Mouse (Mus musculus): Measurements from ENCODE around the gene Hnrnpm. TPM values are rescaled to one million over a fixed set of nuclear protein-coding genes. Genes with fewer than 3 reads are reported as not detected.
A peak's percentile ranks its signal among the peaks of the same experiment; 100 is the strongest.

The Hnrnpm gene
- polyA plus RNA-seq, 1 experiment = 50.7 TPM

DNA sequence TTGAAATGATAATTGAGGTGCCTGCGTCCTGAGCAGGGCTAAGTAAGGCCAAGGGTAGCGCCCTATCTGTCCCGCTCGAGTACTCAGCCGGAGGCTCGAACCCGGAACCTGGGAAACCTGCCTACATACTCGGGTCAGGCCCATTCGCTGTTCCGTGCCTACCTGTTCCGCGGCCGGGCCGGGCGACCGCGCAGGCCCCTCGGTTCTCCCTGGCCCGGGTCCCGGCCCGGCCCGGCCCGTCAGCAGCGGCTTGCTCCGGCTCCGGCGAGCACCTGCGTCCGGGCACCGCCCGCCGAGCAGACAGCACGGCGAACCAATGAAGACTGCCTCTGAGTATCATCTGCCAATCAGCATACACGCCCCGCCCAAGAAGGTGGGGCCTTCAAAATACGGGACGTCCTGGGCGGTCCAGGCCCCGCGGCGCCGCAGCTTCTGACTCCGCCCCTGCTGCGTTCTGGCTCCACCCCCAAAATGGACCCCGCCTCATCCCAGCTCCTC, 31.8 kb upstream of the Hnrnpm start, which contains the start of gene March2:
Gene March2, minus strand, starts transcription at position 287 of the 498 bp plus-strand sequence.
- under 1% methylated on average over 46 of the region's 46 CpGs for WGBS
- no peaks in the 10 kb centered on the region for H3K36me3 ChIP-seq (ENCODE audit: control insufficient read depth, insufficient read depth, low read length)
- DNase-seq = peak; percentile 100
- no peaks in the 10 kb centered on the region for H3K27me3 ChIP-seq (replicated peaks; ENCODE audit: control insufficient read depth, insufficient read depth, low read length)
- TF ChIP-seq POLR2A (IDR thresholded peaks at IDR 0.05; ENCODE audit: low read depth, low read length) (peak; percentile 34), CTCF (conservative IDR thresholded peaks at IDR 0.05; ENCODE audit: insufficient read depth, insufficient read length, low read depth, low read length) (no peak)
- H3K4me3 ChIP-seq (ENCODE audit: insufficient read depth, low read depth, low read length) = peak within 1 kb of the TSS; percentile 88
- peak within 1 kb of the TSS; percentile 37 for H3K27ac ChIP-seq (ENCODE audit: insufficient read depth, low read depth, low read length)
- H3K4me1 ChIP-seq (ENCODE audit: control insufficient read depth, insufficient read depth, low read length) = no peaks in the 10 kb centered on the region; the same call in 1 of the 2 replicates

DNA sequence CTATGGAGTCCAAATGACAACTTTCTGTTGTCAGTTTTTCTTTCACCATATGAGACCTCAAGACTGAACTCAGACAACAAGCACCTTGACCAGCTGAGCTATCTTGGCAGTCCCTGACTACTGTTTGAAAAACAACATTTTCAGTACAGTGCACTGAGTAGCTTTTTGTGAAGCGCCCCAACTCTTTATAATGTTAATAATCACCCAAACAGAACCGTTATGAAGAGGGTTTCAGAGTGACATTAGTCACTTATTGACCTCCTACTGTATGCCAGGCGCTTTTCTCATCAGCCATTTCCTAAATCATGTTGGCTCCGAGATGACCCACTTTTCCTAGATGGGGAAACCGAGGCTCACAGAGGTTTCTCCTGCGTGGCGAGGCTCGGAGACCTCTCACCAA, 31.3 kb upstream of the Hnrnpm start:
- H3K27me3 ChIP-seq (replicated peaks; ENCODE audit: control insufficient read depth, insufficient read depth, low read length) = no peaks in the 10 kb centered on the region
- H3K4me3 ChIP-seq (ENCODE audit: insufficient read depth, low read depth, low read length) = peak overlapping the region; percentile 88
- H3K36me3 ChIP-seq (ENCODE audit: control insufficient read depth, insufficient read depth, low read length) = no peaks in the 10 kb centered on the region
- 4% methylated on average over 8 of the region's 8 CpGs for WGBS
- H3K27ac ChIP-seq (ENCODE audit: insufficient read depth, low read depth, low read length) = peak overlapping the region; percentile 37
- H3K4me1 ChIP-seq (ENCODE audit: control insufficient read depth, insufficient read depth, low read length) = no peaks in the 10 kb centered on the region; the same call in 1 of the 2 replicates
- DNase-seq = peak; percentile 60
- no peak for TF ChIP-seq POLR2A (IDR thresholded peaks at IDR 0.05; ENCODE audit: low read depth, low read length)

- DNase-seq = no peak
- H3K27ac ChIP-seq (ENCODE audit: insufficient read depth, low read depth, low read length) = no peak overlapping the region
- 100% methylated on average over 1 of the region's 1 CpGs for WGBS
Observed at GRCm38 (mm10) chr17:33717246-33717645, 30.6 kb upstream of the Hnrnpm start.

DNA sequence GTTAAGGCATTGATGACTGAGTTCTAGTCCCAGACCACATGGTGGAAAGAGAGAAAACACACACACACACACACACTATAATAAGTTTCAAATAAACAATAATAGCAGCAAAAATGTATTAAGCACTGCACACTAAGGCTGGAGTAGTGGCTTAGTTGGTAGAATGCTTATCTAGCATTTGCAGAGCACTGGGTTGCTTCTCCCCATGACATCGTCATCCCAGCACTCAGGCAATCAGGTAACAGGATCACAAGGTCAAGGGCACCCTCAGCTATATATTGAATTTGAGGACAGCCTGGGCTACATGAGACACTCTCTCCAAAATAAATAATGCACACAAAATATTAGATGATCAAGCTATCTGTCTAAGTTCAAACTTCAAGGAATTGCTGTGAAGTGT, 28.1 kb upstream of the Hnrnpm start:
- Histone ChIP-seq H3K4me3 (ENCODE audit: insufficient read depth, low read depth, low read length) (no peak overlapping the region), H3K27ac (ENCODE audit: insufficient read depth, low read depth, low read length) (no peak overlapping the region), H3K4me1 (ENCODE audit: control insufficient read depth, insufficient read depth, low read length) (no peaks in the 10 kb centered on the region; the same call in 1 of the 2 replicates), H3K36me3 (ENCODE audit: control insufficient read depth, insufficient read depth, low read length) (no peaks in the 10 kb centered on the region), H3K27me3 (replicated peaks; ENCODE audit: control insufficient read depth, insufficient read depth, low read length) (no peaks in the 10 kb centered on the region)
- TF ChIP-seq POLR2A (IDR thresholded peaks at IDR 0.05; ENCODE audit: low read depth, low read length) (no peak), CTCF (conservative IDR thresholded peaks at IDR 0.05; ENCODE audit: insufficient read depth, insufficient read length, low read depth, low read length) (no peak)
- WGBS = 92% methylated on average over 1 of the region's 1 CpGs
- DNase-seq = no peak

More at GRCm38 (mm10) chr17:33717246-33717645, 30.6 kb upstream of the Hnrnpm start:
- no peaks in the 10 kb centered on the region for H3K27me3 ChIP-seq (replicated peaks; ENCODE audit: control insufficient read depth, insufficient read depth, low read length)
- H3K36me3 ChIP-seq (ENCODE audit: control insufficient read depth, insufficient read depth, low read length) = no peaks in the 10 kb centered on the region
- H3K4me3 ChIP-seq (ENCODE audit: insufficient read depth, low read depth, low read length) = no peak overlapping the region
- H3K4me1 ChIP-seq (ENCODE audit: control insufficient read depth, insufficient read depth, low read length) = no peaks in the 10 kb centered on the region; the same call in 1 of the 2 replicates
- TF ChIP-seq POLR2A (IDR thresholded peaks at IDR 0.05; ENCODE audit: low read depth, low read length) (no peak), CTCF (conservative IDR thresholded peaks at IDR 0.05; ENCODE audit: insufficient read depth, insufficient read length, low read depth, low read length) (no peak)

- H3K4me1 ChIP-seq (ENCODE audit: control insufficient read depth, insufficient read depth, low read length) = no peaks in the 10 kb centered on the region; the same call in 1 of the 2 replicates
- TF ChIP-seq CTCF (conservative IDR thresholded peaks at IDR 0.05; ENCODE audit: insufficient read depth, insufficient read length, low read depth, low read length) (no peak), POLR2A (IDR thresholded peaks at IDR 0.05; ENCODE audit: low read depth, low read length) (no peak)
- WGBS = 78% methylated on average over 5 of the region's 5 CpGs
- H3K27me3 ChIP-seq (replicated peaks; ENCODE audit: control insufficient read depth, insufficient read depth, low read length) = no peaks in the 10 kb centered on the region
- H3K27ac ChIP-seq (ENCODE audit: insufficient read depth, low read depth, low read length) = no peak overlapping the region
- no peak for DNase-seq
- H3K4me3 ChIP-seq (ENCODE audit: insufficient read depth, low read depth, low read length) = no peak overlapping the region
- H3K36me3 ChIP-seq (ENCODE audit: control insufficient read depth, insufficient read depth, low read length) = peaks cover 4% of the 10 kb centered on the region
Observed at GRCm38 (mm10) chr17:33713271-33713670, 26.6 kb upstream of the Hnrnpm start.

- no peak for TF ChIP-seq POLR2A (IDR thresholded peaks at IDR 0.05; ENCODE audit: low read depth, low read length)
- no peak for TF ChIP-seq CTCF (conservative IDR thresholded peaks at IDR 0.05; ENCODE audit: insufficient read depth, insufficient read length, low read depth, low read length)
- no peak for DNase-seq
- 80% methylated on average over 3 of the region's 3 CpGs for WGBS
- Histone ChIP-seq H3K4me1 (ENCODE audit: control insufficient read depth, insufficient read depth, low read length) (no peaks in the 10 kb centered on the region), H3K36me3 (ENCODE audit: control insufficient read depth, insufficient read depth, low read length) (peaks cover 7% of the 10 kb centered on the region), H3K27ac (ENCODE audit: insufficient read depth, low read depth, low read length) (no peak overlapping the region), H3K27me3 (replicated peaks; ENCODE audit: control insufficient read depth, insufficient read depth, low read length) (no peaks in the 10 kb centered on the region), H3K4me3 (ENCODE audit: insufficient read depth, low read depth, low read length) (no peak overlapping the region)
Observed at GRCm38 (mm10) chr17:33709834-33710233, 23.2 kb upstream of the Hnrnpm start.

GRCm38 (mm10) chr17:33703091-33703490, 16.4 kb upstream of the Hnrnpm start:
- Histone ChIP-seq H3K27me3 (replicated peaks; ENCODE audit: control insufficient read depth, insufficient read depth, low read length) (no peaks in the 10 kb centered on the region), H3K36me3 (ENCODE audit: control insufficient read depth, insufficient read depth, low read length) (peaks cover 5% of the 10 kb centered on the region), H3K4me1 (ENCODE audit: control insufficient read depth, insufficient read depth, low read length) (no peaks in the 10 kb centered on the region), H3K4me3 (ENCODE audit: insufficient read depth, low read depth, low read length) (no peak overlapping the region), H3K27ac (ENCODE audit: insufficient read depth, low read depth, low read length) (no peak overlapping the region)
- 91% methylated on average over 9 of the region's 9 CpGs for WGBS
- DNase-seq = no peak
- TF ChIP-seq POLR2A (IDR thresholded peaks at IDR 0.05; ENCODE audit: low read depth, low read length) (no peak), CTCF (conservative IDR thresholded peaks at IDR 0.05; ENCODE audit: insufficient read depth, insufficient read length, low read depth, low read length) (no peak)
